Mouse (Mus musculus) B cell, adult 2 months (primary cell): ENCODE measurements around the gene Acsl1.

ENCODE experiments used
- DNase-seq, 2 experiments: peaks; one replicate each; pipeline ENCODE4 v3.0.0; 2022

The Acsl1 gene

DNA sequence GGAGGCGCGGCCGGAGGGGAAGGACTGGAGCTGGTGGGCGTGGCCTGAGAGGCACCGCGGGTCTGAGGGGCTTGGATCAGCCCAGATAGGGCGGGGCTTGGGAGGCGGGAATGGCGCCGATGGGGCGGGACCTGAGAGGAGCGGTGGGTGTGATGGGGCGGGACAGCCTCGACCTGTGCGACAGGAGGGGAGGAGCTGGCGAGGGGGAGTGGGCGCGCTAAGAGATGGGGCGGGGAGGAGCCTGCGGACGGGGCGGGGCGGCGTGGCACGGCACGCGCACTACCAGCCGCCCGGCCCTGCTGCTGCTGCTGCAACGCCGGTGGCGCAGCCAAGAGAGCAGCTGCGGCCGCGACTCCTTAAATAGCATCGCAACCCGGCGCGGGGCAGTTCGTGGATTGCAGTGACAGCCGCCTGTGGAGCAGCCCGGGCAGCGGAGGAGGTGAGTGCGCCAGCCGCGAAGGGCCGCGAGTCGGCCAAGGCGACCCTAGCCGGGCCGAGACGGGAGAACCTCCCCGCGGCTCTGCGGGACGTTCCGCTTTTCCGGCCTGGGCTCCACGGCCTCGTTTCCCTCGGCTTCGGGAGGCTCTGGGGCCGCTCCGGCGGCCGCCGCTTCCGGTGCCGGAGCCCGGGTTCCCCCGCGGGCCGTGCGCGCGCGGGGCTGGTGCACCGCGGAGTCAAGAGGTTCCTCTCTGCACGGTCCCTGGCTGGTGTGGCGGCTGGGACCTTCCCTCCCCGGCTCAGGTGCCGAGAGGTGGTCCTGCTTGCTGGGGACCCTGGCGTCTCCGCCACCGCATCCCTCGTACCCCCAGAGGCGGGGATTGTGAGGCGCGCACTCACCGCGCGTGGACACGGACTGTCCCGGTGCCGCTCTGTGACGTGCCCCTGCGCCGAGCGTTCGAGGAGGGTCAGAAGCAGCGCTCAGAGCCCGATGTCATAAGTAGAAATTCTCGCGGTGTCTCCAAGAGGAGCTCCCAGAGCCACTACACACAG, at the start of gene Acsl1:
Acsl1 (plus strand) TSS at position 246 of the 990 bp plus-strand sequence.
- DNase-seq, result peak; percentile 100

DNA sequence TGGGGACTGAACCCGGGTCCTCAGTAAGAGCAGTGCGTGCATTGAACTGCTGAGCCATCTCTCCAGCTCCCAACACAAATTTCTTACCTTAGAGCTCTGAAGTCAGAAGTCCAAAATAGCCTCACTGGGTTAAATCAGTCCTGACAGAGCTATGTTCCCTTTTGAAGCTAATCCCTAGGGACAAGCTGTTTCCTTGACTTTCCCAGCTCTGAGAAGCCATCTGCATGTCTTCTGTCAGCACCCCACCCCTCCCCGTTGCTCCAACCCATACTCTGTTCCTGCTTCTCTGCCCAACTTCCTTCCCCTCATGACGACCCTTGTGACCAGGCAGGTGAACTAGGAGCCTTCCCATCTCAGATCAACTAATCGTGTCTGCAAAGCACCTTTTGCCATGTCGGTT, 49.3 kb upstream of the Acsl1 start:
- DNase-seq, result no peak

- DNase-seq, result no peak
These were observed 42.9 kb upstream of the Acsl1 start for GRCm38 (mm10) chr8:46427940-46428339.

- DNase-seq, result no peak
These were observed 41.0 kb upstream of the Acsl1 start for GRCm38 (mm10) chr8:46429871-46430270.

DNA sequence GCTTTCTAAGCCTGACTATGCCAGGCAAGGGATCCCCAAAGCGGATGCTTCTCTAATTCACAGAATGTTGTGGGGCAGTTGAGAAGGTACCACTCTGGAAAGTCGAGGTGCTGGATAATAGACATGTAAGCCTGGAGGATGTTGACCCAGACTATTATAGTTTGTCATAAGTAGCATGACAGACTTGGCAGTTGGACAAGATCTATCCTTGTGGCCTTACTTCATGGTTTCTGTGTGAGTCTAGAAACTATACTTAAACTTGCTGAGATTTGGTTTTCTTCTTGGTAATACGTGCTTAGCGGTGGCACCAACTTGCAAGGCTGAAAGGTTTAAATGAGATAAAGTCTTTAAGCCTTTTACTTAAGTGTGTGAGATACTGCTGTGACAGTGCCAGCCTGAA, 38.9 kb upstream of the Acsl1 start:
- no peak for DNase-seq

- DNase-seq, result no peak
These were observed 38.3 kb upstream of the Acsl1 start for GRCm38 (mm10) chr8:46432581-46432980.

GRCm38 (mm10) chr8:46433656-46434055, 37.2 kb upstream of the Acsl1 start:
- DNase-seq, result no peak

DNA sequence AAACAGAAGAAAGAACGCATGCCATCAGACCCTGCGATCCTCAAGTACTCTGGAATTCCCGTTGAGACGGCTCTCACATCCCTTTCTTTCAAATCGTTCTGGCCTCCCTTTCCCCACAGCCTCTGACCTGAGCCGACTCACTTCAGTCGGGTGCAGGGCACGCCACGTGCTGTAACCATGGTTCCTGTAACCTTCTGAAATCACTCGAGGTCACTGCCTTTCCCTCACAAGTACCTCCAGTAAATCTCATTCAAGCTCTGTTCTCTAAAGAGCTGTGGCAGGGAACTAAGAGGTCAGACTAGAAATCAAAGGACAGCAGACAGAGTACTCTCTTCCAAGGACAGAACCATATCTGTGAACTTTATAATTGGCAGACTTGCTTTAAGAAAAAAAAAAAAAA, 32.3 kb upstream of the Acsl1 start:
- no peak for DNase-seq

- DNase-seq, result no peak
These were observed 24.6 kb upstream of the Acsl1 start for GRCm38 (mm10) chr8:46445964-46446915.

DNA sequence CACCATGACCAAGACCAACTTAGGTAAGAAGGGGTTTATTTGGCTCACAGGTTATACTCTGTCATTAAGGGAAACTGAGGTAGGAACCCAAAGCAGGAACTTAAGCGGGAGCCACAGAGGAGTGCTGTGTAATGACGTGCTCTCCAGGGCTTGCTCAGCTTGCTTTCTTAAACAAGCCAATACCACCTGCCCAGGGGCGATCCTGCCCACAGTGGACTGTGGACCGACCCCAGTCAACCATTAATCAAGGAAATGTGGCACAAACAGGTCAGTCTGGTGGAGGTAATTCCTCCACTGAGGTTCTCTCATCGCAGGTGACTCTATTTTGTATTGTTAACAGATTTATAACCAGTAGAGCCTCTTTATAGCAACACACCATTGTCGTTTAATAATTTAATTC, 23.5 kb upstream of the Acsl1 start:
- no peak for DNase-seq

- DNase-seq, result no peak
These were observed 22.2 kb upstream of the Acsl1 start for GRCm38 (mm10) chr8:46448606-46449005.

DNA sequence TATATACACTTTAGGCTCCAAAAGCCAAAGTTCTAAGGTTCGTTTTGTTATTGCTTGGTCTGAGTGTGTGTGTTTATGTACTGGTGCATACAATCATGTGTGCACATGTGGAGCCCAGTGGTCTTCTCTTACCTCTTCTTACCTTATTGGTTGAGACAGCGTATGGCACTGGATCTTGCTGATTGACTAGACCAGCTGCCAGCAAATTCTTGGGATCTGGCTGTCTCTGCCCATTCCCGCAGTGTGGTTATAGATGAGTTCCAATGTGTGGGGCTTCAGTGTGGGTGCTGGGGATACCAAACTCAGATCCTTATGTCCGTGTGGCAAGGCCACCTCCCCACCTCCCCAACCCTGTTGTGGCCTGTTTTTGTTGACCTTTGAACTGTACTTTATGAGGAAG, 21.8 kb upstream of the Acsl1 start:
- no peak for DNase-seq

DNA sequence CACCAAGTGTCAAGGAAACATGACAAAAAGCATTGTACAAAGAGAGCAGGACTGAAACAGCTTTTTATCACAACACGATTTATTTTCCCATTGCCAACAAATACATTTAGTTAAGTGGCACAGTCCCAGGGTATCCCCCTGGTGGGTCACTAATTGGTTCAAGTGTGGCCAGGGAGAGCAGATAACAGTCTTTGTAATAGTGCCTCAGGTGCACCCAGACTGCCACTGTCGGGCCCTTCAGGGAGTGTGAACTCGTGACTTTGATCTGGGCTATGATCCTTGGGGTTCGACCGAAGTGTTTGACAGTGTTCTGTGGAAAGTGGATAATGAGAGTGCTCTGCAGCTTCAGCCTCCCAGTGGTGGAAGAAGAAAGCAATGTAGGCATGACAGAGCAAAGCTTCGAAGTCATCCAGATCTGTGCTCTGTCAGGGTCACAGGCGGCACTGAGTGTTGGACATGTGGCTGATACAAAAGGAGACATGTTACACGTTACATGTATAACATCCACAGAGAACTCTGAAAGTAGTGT, 21.1 kb upstream of the Acsl1 start:
- no peak for DNase-seq

DNA sequence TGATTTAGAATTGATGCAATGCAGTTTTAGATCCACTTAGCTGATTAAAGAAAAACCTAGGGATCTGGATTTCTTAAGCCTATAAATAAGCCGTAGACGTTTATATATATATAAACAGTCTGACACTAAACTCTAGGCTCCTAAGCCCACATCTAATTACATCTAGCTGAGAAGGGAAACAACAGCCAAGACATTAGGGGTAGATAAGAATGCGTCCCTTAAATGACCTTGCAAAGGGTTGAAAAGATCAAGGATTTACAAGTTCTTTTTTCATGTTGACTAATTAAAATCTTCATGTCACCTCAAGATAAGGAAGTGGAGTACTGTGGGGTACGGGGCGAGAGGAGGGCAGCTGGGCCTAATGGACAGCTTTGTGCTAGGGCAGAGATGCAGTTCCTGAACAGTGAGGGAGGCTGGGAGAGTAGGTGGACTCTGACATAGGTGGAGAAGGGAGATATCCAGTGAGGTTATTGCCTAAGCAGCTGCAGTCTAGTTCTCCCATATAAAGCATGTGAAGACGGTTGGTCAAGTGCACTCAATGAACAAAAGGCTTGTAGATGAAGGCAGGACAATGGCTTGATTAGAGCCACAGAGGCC, 12.5 kb upstream of the Acsl1 start:
- no peak for DNase-seq

GRCm38 (mm10) chr8:46468400-46468799, 2.4 kb upstream of the Acsl1 start:
- DNase-seq, result no peak

DNA sequence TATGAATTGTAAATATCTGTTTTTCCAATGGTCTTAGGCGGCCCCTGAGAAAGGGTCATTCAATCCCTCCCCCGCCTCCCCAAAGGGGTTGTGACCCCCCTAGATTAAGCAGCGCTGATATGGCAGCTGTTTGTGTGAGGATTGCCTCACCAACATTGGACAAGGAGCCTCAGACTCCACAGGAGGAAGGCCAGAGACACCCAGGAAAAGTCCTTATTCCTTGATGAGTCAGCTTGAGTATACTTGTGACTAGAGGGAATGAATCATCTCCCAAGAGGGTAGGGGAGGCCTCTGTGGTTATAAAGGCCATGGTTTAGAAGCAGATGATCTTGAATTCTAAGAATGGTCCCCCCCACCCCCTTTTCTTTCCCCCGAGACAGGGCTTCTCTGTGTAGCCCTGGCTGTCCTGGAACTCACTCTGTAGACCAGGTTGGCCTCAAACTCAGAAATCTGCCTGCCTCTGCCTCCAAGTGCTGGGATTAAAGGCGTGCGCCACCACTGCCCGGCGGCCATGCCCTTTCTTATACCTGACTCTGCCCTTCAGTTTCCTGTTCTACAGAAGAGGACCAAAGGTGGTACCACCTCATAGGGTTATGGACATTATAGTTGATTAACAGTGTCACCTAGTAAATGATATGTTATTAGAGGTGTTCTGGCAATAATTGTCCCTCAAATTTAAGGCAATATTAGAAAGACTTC, 1.6 kb upstream of the Acsl1 start:
- no peak for DNase-seq

GRCm38 (mm10) chr8:46470091-46470791, 596 bp upstream of the Acsl1 start:
- DNase-seq, result no peak

- DNase-seq, result no peak
These were observed 1.2 kb downstream of the Acsl1 start for GRCm38 (mm10) chr8:46471926-46472485.

- DNase-seq, result no peak
These were observed 3.3 kb downstream of the Acsl1 start for GRCm38 (mm10) chr8:46474120-46474519.

GRCm38 (mm10) chr8:46474634-46475033, 3.8 kb downstream of the Acsl1 start:
- no peak for DNase-seq

- DNase-seq, result no peak
These were observed 4.6 kb downstream of the Acsl1 start for GRCm38 (mm10) chr8:46475404-46475803.
